Mouse (Mus musculus) lung, embryonic 15.5 days (tissue): Measurements from ENCODE around the gene Ttc34. TPM values are rescaled to one million over a fixed set of nuclear protein-coding genes. Genes with fewer than 3 reads are reported as not detected.
A peak's percentile ranks its signal among the peaks of the same experiment; 100 is the strongest.

ENCODE experiments used
- ATAC-seq: fragments of 200-750 bp; cut with Nextera tagmentation; 2 replicates; pipeline ENCODE4 v1.8.0; 2017; ENCODE audit warnings: moderate number of reproducible peaks, borderline replicate concordance; ENCODE audit not compliant: low FRiP score, low TSS enrichment; ENCODE audit errors: extremely low read depth
- H3K27ac ChIP-seq: fragments of 300-500 bp; sonication (generic); 2 replicates; pipeline ENCODE4 v1.5.1; 2015; ENCODE audit warnings: moderate library complexity, mild to moderate bottlenecking, inconsistent platforms
- H3K27me3 ChIP-seq: fragments of 300-500 bp; sonication (generic); 2 replicates; pipeline ENCODE4 v1.6.1; 2015; ENCODE audit warnings: inconsistent platforms
- H3K36me3 ChIP-seq: fragments of 300-500 bp; sonication (generic); 2 replicates; pipeline ENCODE4 v1.6.1; 2015; ENCODE audit warnings: inconsistent platforms
- H3K4me1 ChIP-seq: fragments of 300-500 bp; sonication (generic); 2 replicates; pipeline ENCODE4 v1.6.1; 2015; ENCODE audit warnings: inconsistent platforms
- H3K4me2 ChIP-seq: fragments of 300-500 bp; sonication (generic); 2 replicates; pipeline ENCODE4 v1.6.1; 2015; ENCODE audit warnings: inconsistent platforms, mild to moderate bottlenecking, moderate library complexity
- H3K4me3 ChIP-seq: fragments of 300-500 bp; sonication (generic); 2 replicates; pipeline ENCODE4 v1.5.1; 2015; ENCODE audit warnings: mild to moderate bottlenecking, inconsistent platforms
- H3K9ac ChIP-seq: fragments of 300-500 bp; sonication (generic); 2 replicates; pipeline ENCODE4 v1.6.1; 2015; ENCODE audit warnings: inconsistent platforms
- H3K9me3 ChIP-seq: fragments of 300-500 bp; sonication (generic); 2 replicates; pipeline ENCODE4 v1.6.1; 2016; ENCODE audit warnings: inconsistent platforms
- WGBS: fragments of 180-500 bp; shearing (Covaris S2); methylation state at CpG from one replicate; pipeline ENCODE4 v1.1.7; 2015; 5-methylcytosine and 5-hydroxymethylcytosine counted together
- polyA plus RNA-seq: library from polyadenylated mRNA; unstranded; fragments of >200 nt; fragmentation: Nextera tagmentation; extraction: Ambion mirVana; gene quantifications from 2 replicates; pipeline ENCODE4 v1.2.1, GENCODE M21; 2015

Gene Ttc34
- polyA plus RNA-seq, 1 experiment from 2014 or later: 0.19 TPM

- no peaks in the 10 kb centered on the region for H3K9me3 ChIP-seq
- H3K4me3 ChIP-seq: no peak overlapping the region
- H3K4me2 ChIP-seq: no peak overlapping the region
- peaks cover 16% of the 10 kb centered on the region for H3K4me1 ChIP-seq
- no peak overlapping the region for H3K9ac ChIP-seq
- ATAC-seq: no peak
- 69% methylated on average over 3 of the region's 3 CpGs for WGBS
- H3K27ac ChIP-seq: no peak overlapping the region
- H3K27me3 ChIP-seq: peaks cover 34% of the 10 kb centered on the region
- H3K36me3 ChIP-seq: no peaks in the 10 kb centered on the region
Measured at GRCm38 (mm10) chr4:154858601-154859000, 21.3 kb downstream of the Ttc34 start.

DNA sequence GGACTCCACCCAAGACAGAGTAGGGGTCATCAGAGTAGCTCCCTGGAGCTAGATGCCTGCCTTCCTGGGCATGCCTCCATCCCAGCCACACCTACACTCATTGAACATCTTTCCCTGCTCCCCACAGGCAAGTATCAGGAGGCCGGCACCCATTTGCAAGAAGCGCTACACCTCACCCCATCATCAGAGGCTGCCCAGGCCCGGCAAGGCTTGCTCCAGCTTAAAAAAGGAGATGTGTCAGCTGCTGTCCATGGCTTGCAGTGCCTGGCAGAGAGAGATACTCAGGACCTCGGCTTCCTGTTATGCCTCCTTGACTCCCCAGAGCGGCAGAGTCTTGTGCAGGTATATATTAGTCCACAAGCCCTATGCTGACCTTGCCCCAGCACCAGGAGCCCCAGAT, 24.7 kb downstream of the Ttc34 start:
- WGBS: 69% methylated on average over 5 of the region's 5 CpGs
- Histone ChIP-seq H3K9ac (no peak overlapping the region), H3K4me2 (no peak overlapping the region), H3K27ac (no peak overlapping the region), H3K27me3 (peaks cover under 1% of the 10 kb centered on the region; the same call in 1 of the 2 replicates), H3K9me3 (no peaks in the 10 kb centered on the region), H3K36me3 (no peaks in the 10 kb centered on the region), H3K4me1 (peaks cover 18% of the 10 kb centered on the region), H3K4me3 (no peak overlapping the region)
- no peak for ATAC-seq

DNA sequence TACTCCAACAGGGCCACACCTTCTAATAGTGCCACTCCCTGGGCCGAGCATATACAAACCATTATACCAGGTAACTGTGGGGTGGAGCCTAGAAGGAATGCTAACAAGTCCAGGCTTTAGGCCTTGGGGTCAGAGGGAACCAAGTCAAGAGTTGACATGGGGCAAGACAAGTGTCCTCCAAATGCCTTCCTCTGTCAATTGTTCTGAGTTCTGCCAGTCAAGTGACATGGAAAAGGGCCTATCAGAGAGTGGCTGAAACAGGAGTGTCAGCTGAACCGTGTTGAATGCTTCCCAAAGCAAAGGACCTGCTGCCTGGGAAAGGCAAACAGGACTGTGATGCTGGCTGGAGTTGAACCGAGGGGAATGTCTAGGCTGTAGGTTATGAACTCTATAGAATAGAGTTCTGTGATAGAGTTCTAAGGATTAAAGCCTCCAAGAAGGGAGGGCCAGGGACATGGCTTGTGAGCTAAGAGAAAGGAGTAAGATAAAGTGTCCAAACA, 26.2 kb downstream of the Ttc34 start:
- Histone ChIP-seq H3K36me3 (no peaks in the 10 kb centered on the region), H3K9me3 (no peaks in the 10 kb centered on the region), H3K27me3 (no peaks in the 10 kb centered on the region), H3K4me1 (peaks cover 18% of the 10 kb centered on the region), H3K27ac (peak overlapping the region; percentile 58; the same call in 1 of the 2 replicates), H3K4me3 (no peak overlapping the region), H3K9ac (no peak overlapping the region), H3K4me2 (peak overlapping the region; percentile 64)
- WGBS: 59% methylated on average over 3 of the region's 3 CpGs
- ATAC-seq: no peak

DNA sequence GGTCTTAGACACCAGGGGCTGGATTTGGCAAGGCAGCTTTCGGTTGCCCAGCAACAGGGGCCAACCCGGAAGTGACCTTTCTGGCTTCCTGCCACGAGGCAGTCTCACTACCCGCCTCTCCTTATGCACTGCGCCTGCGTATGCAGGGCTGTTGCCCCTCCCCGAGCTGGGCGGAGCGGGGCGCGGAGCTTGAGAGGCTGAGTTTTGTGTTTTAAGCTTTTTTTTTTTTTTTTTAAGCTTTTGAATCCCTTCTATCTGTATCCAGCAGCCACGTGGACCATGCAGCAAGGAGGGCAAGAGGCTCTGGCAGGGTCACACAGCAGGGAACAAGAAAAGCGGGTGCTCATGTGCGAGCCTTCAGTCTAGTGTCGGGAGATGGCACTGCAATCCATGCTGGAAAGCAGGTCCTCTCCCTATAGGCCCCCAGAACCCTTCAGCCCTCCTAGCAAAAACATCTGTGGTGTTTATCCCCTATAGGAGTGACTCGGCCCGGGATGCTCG, 27.1 kb downstream of the Ttc34 start:
- Histone ChIP-seq H3K27ac (peak overlapping the region; percentile 58), H3K4me3 (peak overlapping the region; percentile 39), H3K9me3 (no peaks in the 10 kb centered on the region), H3K9ac (peak overlapping the region; percentile 40), H3K27me3 (no peaks in the 10 kb centered on the region), H3K36me3 (no peaks in the 10 kb centered on the region), H3K4me1 (peaks cover 18% of the 10 kb centered on the region), H3K4me2 (peak overlapping the region; percentile 64)
- WGBS: under 1% methylated on average over 18 of the region's 18 CpGs
- peak; percentile 90 for ATAC-seq

GRCm38 (mm10) chr4:154864961-154865760, 27.9 kb downstream of the Ttc34 start:
- H3K27me3 ChIP-seq: no peaks in the 10 kb centered on the region
- 79% methylated on average over 18 of the region's 18 CpGs for WGBS
- peak overlapping the region; percentile 40 for H3K9ac ChIP-seq
- H3K36me3 ChIP-seq: no peaks in the 10 kb centered on the region
- no peaks in the 10 kb centered on the region for H3K9me3 ChIP-seq
- no peak for ATAC-seq
- H3K4me2 ChIP-seq: peak overlapping the region; percentile 64
- H3K4me3 ChIP-seq: no peak overlapping the region
- peak overlapping the region; percentile 58 for H3K27ac ChIP-seq
- peaks cover 18% of the 10 kb centered on the region for H3K4me1 ChIP-seq

GRCm38 (mm10) chr4:154866391-154866790, 29.1 kb downstream of the Ttc34 start:
- Histone ChIP-seq H3K4me1 (peaks cover 18% of the 10 kb centered on the region), H3K36me3 (no peaks in the 10 kb centered on the region), H3K4me2 (no peak overlapping the region), H3K4me3 (no peak overlapping the region), H3K27me3 (no peaks in the 10 kb centered on the region), H3K9me3 (no peaks in the 10 kb centered on the region), H3K9ac (no peak overlapping the region), H3K27ac (no peak overlapping the region)
- ATAC-seq: no peak
- 83% methylated on average over 5 of the region's 5 CpGs for WGBS

DNA sequence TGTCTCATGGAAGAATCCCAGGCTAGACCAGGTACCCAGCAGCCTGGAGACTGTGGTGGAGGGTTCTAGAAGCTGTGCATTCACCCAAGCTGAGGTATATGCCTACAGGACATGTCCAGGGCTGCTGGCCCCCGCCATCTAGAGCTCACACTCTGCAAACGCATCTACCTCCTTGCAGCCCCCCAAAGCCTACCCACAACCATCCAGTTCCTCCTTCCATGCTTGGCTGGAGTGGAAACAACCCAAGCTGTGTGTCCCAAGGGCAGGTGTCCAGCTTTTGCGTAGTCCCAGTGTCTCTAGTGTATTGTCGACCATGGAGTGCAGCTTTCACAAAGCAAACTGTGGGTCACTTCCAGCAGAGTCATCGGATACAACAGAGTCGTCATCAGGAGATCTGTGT, 30.0 kb downstream of the Ttc34 start:
- H3K27ac ChIP-seq: no peak overlapping the region
- no peak for ATAC-seq
- no peak overlapping the region for H3K4me2 ChIP-seq
- 77% methylated on average over 6 of the region's 6 CpGs for WGBS
- no peaks in the 10 kb centered on the region for H3K36me3 ChIP-seq
- no peak overlapping the region for H3K9ac ChIP-seq
- no peaks in the 10 kb centered on the region for H3K27me3 ChIP-seq
- H3K4me3 ChIP-seq: no peak overlapping the region
- H3K4me1 ChIP-seq: peaks cover 18% of the 10 kb centered on the region
- no peaks in the 10 kb centered on the region for H3K9me3 ChIP-seq

DNA sequence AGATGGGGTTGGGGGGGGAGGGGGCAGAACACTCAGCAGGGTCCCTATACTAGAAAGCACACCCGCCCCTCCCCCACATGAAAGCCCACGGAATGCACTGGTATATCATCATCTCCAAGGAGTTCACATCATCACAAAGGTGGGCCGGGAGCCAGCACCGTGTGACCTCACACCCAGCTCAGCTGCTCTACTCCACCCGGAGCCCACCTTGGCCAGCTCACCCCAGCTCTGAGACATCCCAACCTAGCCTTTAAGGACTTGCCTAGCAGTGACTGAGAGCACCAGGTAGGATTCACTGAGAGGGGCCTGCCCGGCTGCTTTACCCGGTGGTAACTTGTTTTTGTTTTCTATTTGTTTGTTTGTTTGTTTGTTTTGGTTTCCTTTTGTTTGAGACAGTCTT, 32.2 kb downstream of the Ttc34 start, which contains the start of gene Mmel1:
Mmel1 (plus strand) TSS at position 146 of the 400 bp plus-strand sequence.
- no peak for ATAC-seq
- Histone ChIP-seq H3K4me2 (no peak within 1 kb of the TSS), H3K9ac (no peak within 1 kb of the TSS), H3K9me3 (no peaks in the 10 kb centered on the region), H3K27me3 (no peaks in the 10 kb centered on the region), H3K27ac (no peak within 1 kb of the TSS), H3K36me3 (no peaks in the 10 kb centered on the region), H3K4me3 (no peak within 1 kb of the TSS), H3K4me1 (peaks cover 11% of the 10 kb centered on the region)
- WGBS: 69% methylated on average over 7 of the region's 7 CpGs

- Histone ChIP-seq H3K36me3 (no peaks in the 10 kb centered on the region), H3K27me3 (no peaks in the 10 kb centered on the region), H3K9ac (no peak overlapping the region), H3K9me3 (no peaks in the 10 kb centered on the region), H3K4me3 (no peak overlapping the region), H3K4me1 (no peaks in the 10 kb centered on the region), H3K4me2 (no peak overlapping the region), H3K27ac (no peak overlapping the region)
- WGBS: 72% methylated on average over 4 of the region's 4 CpGs
- ATAC-seq: no peak
Measured at GRCm38 (mm10) chr4:154870721-154871120, 33.5 kb downstream of the Ttc34 start.

GRCm38 (mm10) chr4:154871757-154872251, 34.5 kb downstream of the Ttc34 start:
- Histone ChIP-seq H3K4me2 (no peak overlapping the region), H3K9ac (no peak overlapping the region)

DNA sequence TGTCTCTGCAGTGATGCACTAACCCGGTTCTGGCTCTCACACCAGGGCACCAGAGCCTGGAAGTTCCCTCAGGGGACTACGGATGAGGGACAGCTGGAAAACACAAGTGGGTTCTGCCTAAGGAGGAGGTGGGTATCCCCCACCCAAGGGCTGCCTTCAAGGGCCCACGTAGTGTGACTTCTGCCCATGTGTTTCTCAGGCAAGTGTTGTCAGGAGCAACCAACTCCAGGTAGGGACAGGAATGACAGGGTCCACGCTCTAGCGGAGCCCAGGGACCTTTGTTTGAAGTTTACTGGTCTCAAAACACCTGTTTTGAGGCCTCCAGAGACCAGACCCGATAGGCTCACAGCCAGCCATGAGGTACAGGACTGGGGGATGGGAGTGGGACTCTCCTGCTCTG, 35.9 kb downstream of the Ttc34 start:
- H3K9me3 ChIP-seq: no peaks in the 10 kb centered on the region
- peaks cover 5% of the 10 kb centered on the region; the same call in 1 of the 2 replicates for H3K27me3 ChIP-seq
- H3K4me3 ChIP-seq: no peak overlapping the region
- H3K4me1 ChIP-seq: peaks cover 1% of the 10 kb centered on the region
- H3K27ac ChIP-seq: no peak overlapping the region
- WGBS: 64% methylated on average over 6 of the region's 6 CpGs
- no peak for ATAC-seq
- no peak overlapping the region for H3K9ac ChIP-seq
- no peaks in the 10 kb centered on the region for H3K36me3 ChIP-seq
- no peak overlapping the region for H3K4me2 ChIP-seq

More at GRCm38 (mm10) chr4:154871757-154872251, 34.5 kb downstream of the Ttc34 start:
- Histone ChIP-seq H3K4me1 (no peaks in the 10 kb centered on the region), H3K27ac (no peak overlapping the region), H3K9me3 (no peaks in the 10 kb centered on the region), H3K36me3 (no peaks in the 10 kb centered on the region), H3K4me3 (no peak overlapping the region), H3K27me3 (peaks cover 5% of the 10 kb centered on the region; the same call in 1 of the 2 replicates)
- WGBS: 2% methylated on average over 13 of the region's 13 CpGs
- peak; percentile 51; the same call in 1 of the 2 replicates for ATAC-seq
